Mouse (Mus musculus) MEL (cell line): ENCODE measurements around the gene Tec.

Source experiments
- CTCF ChIP-seq, 3 experiments: IDR thresholded peaks in 2 of 3; conservative IDR thresholded peaks in 1 of 3; 2 replicates each; pipeline ENCODE4 v1.5.1; 2011 to 2012; ENCODE audit warnings: low read length in 3 of 3, low read depth in 2 of 3, mild to moderate bottlenecking in 2 of 3, improper control_type of control experiment in 1 of 3, inconsistent platforms in 1 of 3, mixed read lengths in 1 of 3, moderate library complexity in 1 of 3; ENCODE audit not compliant: control insufficient read depth in 1 of 3, insufficient read depth in 1 of 3, poor library complexity in 1 of 3, severe bottlenecking in 1 of 3
- ELF1 ChIP-seq: IDR thresholded peaks from 2 replicates; pipeline ENCODE4 v1.6.1; 2014; ENCODE audit warnings: low read depth, mild to moderate bottlenecking, inconsistent platforms, low read length, improper control_type of control experiment, moderate library complexity
- EP300 ChIP-seq, 2 experiments: IDR thresholded peaks; 2 replicates each; pipeline ENCODE4 v1.6.1; 2011; ENCODE audit warnings: improper control_type of control experiment in 2 of 2, low read length in 2 of 2, low read depth in 1 of 2, mild to moderate bottlenecking in 1 of 2
- GABPA ChIP-seq: IDR thresholded peaks from 2 replicates; pipeline ENCODE4 v1.6.1; 2012; ENCODE audit warnings: low read depth, mild to moderate bottlenecking, inconsistent platforms, low read length, improper control_type of control experiment, moderate library complexity
- GATA1 ChIP-seq: IDR thresholded peaks from 2 replicates; pipeline ENCODE4 v1.6.1; 2011; ENCODE audit warnings: low read depth, low read length, improper control_type of control experiment
- JUND ChIP-seq: IDR thresholded peaks from 2 replicates; pipeline ENCODE4 v1.6.1; 2011; ENCODE audit warnings: low read depth, mild to moderate bottlenecking, improper control_type of control experiment, low read length
- MAX ChIP-seq: IDR thresholded peaks from 2 replicates; pipeline ENCODE4 v1.6.1; 2011; ENCODE audit warnings: low read length, improper control_type of control experiment
- POLR2A ChIP-seq, 2 experiments: IDR thresholded peaks; 2 replicates each; pipeline ENCODE4 v1.6.1; 2011 to 2012; ENCODE audit warnings: low read length in 2 of 2, mild to moderate bottlenecking in 2 of 2, control low read depth in 1 of 2, improper control_type of control experiment in 1 of 2, low read depth in 1 of 2, moderate library complexity in 1 of 2; ENCODE audit not compliant: control insufficient read depth in 1 of 2, insufficient read depth in 1 of 2, poor library complexity in 1 of 2

DNA sequence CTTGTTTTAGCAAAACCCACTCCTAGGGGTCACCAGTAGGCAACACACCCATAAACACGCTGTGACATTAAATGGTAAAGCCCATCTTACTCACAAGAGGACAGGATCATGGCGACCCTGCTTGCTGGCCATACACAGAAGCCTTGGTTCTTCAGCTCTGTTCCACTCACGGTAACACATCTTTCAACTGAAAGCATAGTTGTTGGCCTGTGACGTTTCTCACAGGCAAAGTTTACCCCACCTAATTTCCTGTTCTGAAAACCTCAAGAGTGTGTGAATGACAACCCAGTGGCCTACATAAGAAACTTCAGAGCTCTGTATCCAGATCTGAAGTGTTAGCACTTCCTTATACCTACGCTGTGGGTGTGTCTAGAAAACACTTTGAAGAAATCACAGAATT, 115.7 kb downstream of the Tec start, which contains the start of gene Txk:
- TF ChIP-seq POLR2A (IDR thresholded peaks at IDR 0.05; ENCODE audit: control insufficient read depth in 1 of 2, insufficient read depth in 1 of 2, low read depth in 1 of 2, low read length in 2 of 2, poor library complexity in 1 of 2), result 0 out of 4 replicates have a peak, but pooled peaks of 1 of the 2 experiments have one; percentile 21
- no peak for TF ChIP-seq JUND
- no peak for TF ChIP-seq MAX
- no peak for TF ChIP-seq ELF1
- TF ChIP-seq GATA1, result no peak
- no peak for TF ChIP-seq CTCF (IDR thresholded peaks at IDR 0.05 in 2 of 3, conservative IDR thresholded peaks at IDR 0.05 in 1 of 3; ENCODE audit: control insufficient read depth in 1 of 3, insufficient read depth in 1 of 3, low read depth in 2 of 3, low read length in 3 of 3, poor library complexity in 1 of 3, severe bottlenecking in 1 of 3)
- TF ChIP-seq EP300 (IDR thresholded peaks at IDR 0.05; ENCODE audit: low read depth in 1 of 2, low read length in 2 of 2), result no peak
- no peak for TF ChIP-seq GABPA
